Mouse (Mus musculus): ENCODE data around the gene Tcfl5. TPM values are rescaled to one million over a fixed set of nuclear protein-coding genes. Genes with fewer than 3 reads are reported as not detected.

Tcfl5 gene
- polyA plus RNA-seq (2015; fragmentation: Nextera tagmentation; extraction: Ambion mirVana), result 0.80 and 2.1 TPM in 2 replicates

DNA sequence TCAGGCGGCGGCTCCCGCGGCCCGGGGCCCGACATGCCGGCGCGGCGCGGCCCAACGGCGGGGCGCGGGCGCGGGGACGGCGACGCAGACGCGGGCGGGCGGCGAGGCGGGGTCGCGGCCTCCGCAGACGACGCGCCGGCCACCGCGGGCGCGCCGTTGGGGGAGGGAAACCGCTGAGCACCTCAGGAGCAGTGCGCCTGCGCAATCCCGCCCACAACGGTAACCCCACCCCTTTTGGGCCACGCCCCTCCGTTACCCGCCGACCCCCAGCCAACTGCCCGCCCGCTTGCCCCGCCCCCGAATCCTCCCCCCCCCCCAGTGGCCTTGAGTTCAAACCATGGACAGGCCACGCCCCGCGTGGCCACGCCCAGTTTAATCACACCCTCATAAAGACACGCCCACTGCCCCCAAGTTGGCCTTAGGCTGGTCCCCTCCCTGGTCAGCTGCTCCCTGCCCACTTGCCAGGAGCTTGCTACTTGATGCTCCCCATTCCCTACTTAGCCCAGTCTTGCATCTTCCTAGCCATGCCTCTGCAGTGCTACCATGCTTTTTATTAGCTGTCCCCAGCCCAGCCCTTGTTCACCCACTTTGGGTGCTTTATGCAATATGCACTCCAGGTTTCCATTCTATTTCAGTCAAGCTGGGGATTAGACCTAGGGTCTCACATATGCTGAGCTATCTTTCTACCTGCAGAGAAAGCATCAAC, at the start of gene Tcfl5:
Gene Tcfl5, minus strand, starts transcription at position 154 of the 706 bp plus-strand sequence.

GRCm38 (mm10) chr2:180597490-180597889, 45.0 kb downstream of the Tcfl5 start, which contains the start of gene Col9a3:
Gene Col9a3 (plus strand): TSS chr2:180597790.

DNA sequence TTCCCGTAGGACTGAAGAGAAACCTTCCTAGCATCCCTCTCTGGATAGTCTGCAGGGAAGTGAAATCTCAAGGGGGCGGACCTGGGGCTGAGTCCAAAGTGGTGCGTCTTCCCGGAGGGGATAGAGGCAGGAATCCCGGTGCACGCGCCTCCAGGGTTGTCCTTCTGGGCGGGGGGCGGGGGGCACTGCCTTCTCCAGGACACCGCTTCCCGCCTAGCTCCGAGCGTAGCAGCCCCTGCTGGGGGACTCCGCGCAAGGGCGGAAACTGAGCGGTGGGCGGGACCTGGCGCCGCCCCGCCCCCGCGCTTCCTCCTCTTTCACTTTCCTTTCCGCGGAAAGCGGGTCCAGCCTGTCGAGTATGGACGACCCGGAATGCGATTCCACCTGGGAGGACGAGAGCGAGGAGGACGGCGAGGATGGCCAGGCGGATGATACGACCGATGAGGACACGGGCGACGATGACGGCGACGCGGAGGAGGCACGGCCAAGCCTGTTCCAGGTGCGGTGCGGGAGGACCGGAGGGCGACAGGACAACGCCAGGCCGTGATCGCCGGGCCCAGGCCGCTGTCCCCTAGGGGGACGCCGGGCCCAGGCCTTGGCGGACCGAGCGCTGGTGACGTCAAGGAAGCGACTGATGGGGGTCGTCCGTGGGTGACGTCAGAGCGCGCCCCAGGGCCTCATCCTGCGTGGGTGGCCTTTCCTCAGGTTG, 53.2 kb downstream of the Tcfl5 start, which contains the start of gene Ogfr:
Gene Ogfr, plus strand, starts transcription at position 123 of the 709 bp plus-strand sequence.

DNA sequence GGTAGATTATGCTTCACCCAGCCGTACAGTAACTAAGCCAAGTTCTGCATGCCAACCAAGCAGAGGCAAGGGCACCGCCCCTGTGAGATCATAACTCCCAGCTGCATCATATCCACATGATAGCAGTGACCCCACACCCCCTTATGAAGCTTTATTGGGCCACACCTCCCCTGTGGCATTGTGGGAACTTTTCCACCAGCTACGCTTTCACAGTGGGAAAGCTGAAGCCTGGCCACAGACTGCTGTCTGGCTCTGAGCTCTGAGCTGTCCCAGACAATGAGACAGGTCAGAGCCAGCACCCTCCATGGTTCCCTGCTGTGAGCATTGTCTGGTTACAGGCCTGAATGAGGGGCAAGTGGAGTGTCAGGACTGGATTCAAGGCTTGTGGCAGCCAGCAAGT, 61.5 kb downstream of the Tcfl5 start, which contains the start of gene Mrgbp:
Gene Mrgbp, plus strand, starts transcription at position 303 of the 400 bp plus-strand sequence.

Other genes with a start within 250 kb of the Tcfl5 start
- gene Slco4a1, start 186.5 kb downstream of the Tcfl5 start, polyA plus RNA-seq (2015; fragmentation: Nextera tagmentation; extraction: Ambion mirVana), result 2.8 and 3.0 TPM in 2 replicates
- 3.3 and 3.4 TPM in 2 replicates for gene Ntsr1, start 142.7 kb downstream of the Tcfl5 start, polyA plus RNA-seq (2015; fragmentation: Nextera tagmentation; extraction: Ambion mirVana)
- 26.4 and 30.6 TPM in 2 replicates for gene Mrgbp, start 61.4 kb downstream of the Tcfl5 start, polyA plus RNA-seq (2015; fragmentation: Nextera tagmentation; extraction: Ambion mirVana)
- gene Ogfr, start 53.5 kb downstream of the Tcfl5 start, polyA plus RNA-seq (2015; fragmentation: Nextera tagmentation; extraction: Ambion mirVana), result 70.0 and 75.2 TPM in 2 replicates
- 57.3 and 76.3 TPM in 2 replicates for gene Col9a3, start 44.9 kb downstream of the Tcfl5 start, polyA plus RNA-seq (2015; fragmentation: Nextera tagmentation; extraction: Ambion mirVana)
- 23.4 and 27.4 TPM in 2 replicates for gene Dido1, start 67.3 kb upstream of the Tcfl5 start, polyA plus RNA-seq (2015; fragmentation: Nextera tagmentation; extraction: Ambion mirVana)
- gene Gid8, start 67.4 kb upstream of the Tcfl5 start, polyA plus RNA-seq (2015; fragmentation: Nextera tagmentation; extraction: Ambion mirVana), result 48.2 and 50.1 TPM in 2 replicates
- 0.31 TPM in 2 replicates for gene Slc17a9, start 82.6 kb upstream of the Tcfl5 start, polyA plus RNA-seq (2015; fragmentation: Nextera tagmentation; extraction: Ambion mirVana)
- gene Bhlhe23, start 134.2 kb upstream of the Tcfl5 start, polyA plus RNA-seq (2015; fragmentation: Nextera tagmentation; extraction: Ambion mirVana), result 0.76 and 0.84 TPM in 2 replicates